Mouse (Mus musculus) T-helper 2 cell (primary cell): ENCODE data around the gene Zfp385b.
"Not testable (repeated sequence)": the region's sequence is repeated elsewhere in the genome, so short reads cannot be mapped to it uniquely, and the experiment has no call there.

ENCODE experiments used
- in situ Hi-C: fragments of 300-600 bp; cut with MboI, MseI; formaldehyde crosslinking; loops from one replicate; pipeline ENCODE4 v1.15.1; 2025; ENCODE audit warnings: high pct_unique_total_duplicates

Gene Zfp385b

DNA sequence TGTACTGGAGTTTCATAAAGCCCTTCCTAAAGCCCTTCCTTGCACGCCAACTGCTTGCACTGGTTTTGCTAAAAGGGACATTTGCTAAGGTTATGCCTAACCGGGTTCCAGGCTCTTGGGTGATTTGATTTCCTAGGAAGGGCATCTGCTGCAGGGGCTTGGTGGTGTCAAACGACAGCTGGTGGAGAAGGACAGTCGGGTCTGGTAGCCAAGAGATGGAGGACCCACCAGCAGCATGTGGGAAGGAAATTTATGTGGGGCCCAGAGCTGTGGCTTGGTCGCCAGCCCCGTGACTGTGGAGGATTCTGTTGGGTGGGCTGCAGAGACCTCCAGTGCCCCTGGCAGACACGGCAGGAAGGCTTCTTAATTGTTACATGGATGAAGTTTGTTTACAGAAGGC lies 348.7 kb downstream of the Zfp385b start:
- in situ Hi-C loops: no loop called here

DNA sequence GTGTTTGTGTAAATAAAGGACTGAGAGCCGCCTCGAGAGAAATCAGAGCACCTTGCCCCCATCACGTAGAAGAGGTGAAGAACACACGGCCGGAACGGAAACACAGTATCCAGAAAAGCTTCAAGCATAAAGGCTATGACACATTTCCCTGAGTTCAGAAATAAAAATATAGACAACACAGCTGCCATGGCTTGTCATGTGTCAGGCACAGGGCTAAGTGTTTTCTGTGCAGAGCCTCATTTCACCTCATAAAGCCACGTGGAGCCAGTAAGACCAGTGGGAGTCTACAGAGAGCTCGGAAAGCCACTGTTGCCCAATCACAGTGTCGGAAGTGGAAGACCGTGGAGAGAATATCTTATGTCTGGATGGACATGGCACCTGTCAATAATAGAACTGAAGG lies 358.0 kb downstream of the Zfp385b start:
- in situ Hi-C loops: no loop called here

DNA sequence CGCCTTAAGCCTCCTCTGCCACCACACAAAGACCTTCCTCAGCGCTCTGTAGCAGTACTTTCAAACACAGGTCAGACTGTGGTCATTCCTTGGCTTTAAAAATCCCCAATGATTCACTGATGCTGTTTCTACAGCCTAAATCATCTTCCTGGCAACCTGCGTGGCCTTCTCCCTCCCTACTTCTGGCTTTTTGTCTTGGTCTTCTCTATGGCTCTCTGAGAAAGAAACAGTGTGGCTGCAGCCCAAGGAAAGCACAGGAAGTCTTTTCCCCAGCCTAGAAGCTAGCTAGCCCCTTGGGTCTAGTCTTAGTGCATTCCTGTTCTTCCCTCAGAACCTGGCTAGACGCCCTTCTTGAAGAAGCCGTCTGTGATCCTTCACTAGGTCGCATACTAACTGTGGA lies 359.4 kb downstream of the Zfp385b start:
- in situ Hi-C loops: no loop called here

DNA sequence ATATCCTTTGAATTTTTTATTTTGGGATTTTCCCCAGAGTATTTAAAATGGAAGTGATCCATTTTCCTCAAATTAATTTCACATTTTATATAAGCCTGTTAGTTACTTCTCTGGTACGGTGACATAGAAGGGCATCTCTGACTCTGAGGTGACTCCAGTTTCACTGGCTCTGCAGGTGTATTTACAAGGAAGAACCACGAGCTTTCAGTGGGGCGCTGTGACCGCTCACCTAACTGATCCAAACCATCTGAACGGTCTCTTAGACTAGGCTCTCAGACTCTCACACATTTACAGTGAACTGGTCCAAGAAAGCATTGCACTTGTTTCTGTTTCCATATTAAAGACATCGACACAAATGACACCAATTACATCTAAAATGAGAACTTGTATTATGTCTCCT lies 361.0 kb downstream of the Zfp385b start:
- in situ Hi-C loops: no loop called here

DNA sequence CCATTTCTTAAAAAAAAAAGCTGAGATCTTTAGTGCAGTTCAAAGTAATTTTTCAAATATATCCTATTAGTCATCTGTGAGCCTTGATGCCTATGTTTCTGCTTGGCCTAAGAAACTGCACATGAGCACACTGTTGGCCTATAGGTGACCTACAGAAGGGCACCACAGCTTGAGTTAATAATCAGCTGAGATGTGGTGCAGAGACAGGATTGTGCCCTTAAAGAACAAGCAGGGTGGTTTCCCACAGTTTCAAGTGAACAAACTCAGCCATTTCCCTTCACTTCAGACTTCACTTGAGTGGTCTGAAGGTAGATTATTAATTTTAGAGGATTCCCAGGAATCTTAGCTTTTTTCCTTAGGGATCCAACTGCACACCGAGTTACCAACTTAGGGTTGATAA lies 362.3 kb downstream of the Zfp385b start:
- in situ Hi-C loops: no loop called here

DNA sequence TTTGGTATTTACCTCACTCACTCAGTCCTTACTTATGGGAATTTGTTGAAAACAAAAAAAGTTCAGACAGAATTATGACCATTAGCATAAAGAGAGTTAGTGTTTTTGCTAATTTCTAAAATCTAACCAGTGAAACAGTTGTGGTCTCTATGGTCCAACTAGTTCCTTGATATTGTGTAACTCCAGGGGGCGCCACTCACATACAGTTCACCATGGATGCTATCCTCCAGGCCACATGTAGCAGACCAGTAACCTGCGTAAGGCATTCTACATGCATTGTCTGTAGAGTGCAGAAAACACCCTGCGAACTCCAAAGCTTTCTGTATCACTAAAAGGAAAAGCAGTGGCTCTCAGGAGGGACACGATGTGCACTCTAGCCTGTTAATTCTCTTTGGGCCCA lies 362.8 kb downstream of the Zfp385b start:
- in situ Hi-C loops: no loop called here

DNA sequence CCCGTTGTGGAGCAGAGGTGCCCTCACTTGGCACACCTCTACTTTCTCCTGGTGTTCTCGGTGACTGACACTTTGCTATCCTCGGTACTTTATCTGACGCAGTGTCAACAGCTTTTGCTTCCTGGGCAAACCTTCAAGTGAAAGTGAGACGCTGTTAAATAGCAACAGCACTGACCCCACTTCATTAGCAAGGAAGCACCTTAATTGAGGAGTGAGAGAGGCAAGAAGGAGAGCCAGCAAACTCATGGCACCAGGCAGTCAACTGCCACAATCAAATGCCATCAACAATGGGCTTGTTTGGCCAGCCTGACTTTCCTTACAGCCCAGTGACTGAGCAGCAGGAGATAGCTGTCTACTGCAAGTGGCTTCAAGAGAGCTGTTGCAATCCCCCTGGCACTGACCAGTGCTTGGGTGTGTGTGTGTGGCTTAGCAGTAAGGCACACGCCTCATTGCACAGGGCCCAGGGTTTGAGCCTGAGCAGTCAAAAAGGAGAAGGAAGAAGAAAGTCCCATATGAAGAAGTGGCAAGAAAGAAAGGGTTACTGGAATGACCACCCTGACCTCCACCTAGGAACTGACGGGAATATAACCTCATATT lies 365.0 kb downstream of the Zfp385b start:
- in situ Hi-C loops: no loop called here

DNA sequence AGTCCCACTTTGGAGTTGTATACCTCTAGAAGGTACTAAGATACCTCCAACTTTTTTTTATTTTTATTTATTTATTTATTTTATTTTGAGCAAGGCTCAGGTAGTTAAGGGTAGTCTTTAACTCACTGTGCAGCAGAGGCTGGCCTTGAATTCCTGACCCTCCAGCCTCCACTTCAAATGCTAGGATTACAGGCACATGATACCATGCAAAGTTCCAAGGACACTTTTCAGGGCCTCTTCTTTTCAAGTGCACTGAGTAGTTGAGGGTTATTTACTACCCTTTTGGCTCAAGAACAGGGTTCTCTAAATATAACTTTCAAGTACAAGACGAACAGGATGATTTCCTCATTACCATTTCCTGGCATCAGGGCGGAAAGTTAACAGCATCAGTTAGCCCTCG lies 365.7 kb downstream of the Zfp385b start:
- in situ Hi-C loops: no loop called here

DNA sequence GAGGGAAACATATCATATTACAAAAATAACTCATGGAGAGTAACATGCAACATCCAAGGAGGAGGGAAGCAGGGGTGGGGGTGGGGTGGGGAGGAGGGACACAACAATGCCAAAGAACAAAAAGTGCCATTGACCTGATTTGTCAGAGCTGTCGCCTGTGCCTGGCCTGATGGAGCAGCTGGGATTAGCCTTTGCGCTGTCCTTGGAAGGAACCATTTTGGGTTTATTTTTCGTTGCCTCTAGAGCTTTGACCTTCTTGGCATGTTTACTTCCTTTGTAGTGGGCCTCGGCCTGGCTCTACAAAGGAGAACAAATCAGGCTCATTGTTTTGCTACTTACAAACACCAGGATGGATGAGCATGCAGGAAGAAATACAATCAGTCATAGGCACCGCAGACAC lies 369.4 kb downstream of the Zfp385b start:
- in situ Hi-C loops: not testable (repeated sequence)

DNA sequence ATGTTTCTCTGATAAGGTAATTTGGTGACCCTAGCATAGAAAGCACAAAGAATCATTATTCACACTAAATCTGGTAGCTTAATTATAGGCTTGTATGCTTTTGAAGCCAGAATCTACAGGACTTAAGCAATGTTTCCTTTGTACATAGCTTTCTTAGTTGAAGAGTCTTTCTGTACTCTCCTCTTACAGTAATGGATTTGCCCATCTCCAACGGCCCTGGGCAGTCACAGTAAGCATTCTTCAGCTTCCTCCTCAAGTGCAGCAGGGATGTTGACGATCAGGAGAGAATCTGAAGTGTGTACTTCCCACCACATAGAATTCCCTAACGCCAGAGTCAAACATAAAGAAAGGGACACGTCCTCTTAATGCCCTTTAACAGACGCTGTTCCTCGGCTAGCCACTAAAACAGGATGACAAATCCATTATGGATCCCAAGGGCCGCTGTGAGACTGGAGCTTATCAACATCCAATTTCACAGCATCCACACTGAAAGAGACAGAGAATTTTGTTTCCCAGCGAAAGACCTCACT lies 370.4 kb downstream of the Zfp385b start:
- in situ Hi-C loops: no loop called here

DNA sequence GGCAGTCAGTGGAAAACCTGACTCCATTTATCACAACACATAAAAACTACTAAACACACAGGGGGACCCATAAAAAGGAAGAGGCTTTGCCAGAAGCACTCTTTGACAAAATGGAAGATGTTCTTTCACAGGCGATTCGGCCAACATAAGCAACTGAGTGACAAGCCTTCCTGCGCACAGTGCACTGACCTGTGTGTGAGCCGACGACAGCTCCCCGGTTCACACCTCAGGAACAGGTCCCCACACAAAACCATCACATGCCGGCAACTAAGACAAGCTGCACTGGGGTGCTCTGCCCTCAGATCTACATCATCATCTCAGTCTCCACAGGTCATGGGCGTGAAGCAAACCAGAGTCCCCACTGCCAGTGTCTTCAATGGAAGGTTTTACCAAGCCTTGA lies 375.2 kb downstream of the Zfp385b start:
- in situ Hi-C loops: no loop called here

DNA sequence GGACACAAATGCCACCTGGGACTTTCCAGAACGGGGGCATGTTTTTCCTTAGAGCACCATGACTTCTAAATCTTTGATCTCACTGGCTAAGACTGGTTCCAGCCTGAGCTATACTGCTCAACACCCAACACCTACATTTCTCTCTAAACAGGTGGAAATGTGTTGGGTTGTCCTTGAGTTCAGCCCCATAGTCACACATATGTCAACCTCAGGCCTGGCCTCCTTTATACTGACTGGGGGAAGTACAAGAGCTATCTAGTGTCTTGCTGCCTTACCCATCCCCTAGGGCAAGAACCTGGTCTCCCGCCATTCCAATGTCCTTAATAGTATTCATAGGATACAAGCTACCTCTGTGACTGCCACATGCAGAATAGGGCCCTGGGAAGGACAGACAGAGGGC lies 378.8 kb downstream of the Zfp385b start:
- in situ Hi-C loops: no loop called here

DNA sequence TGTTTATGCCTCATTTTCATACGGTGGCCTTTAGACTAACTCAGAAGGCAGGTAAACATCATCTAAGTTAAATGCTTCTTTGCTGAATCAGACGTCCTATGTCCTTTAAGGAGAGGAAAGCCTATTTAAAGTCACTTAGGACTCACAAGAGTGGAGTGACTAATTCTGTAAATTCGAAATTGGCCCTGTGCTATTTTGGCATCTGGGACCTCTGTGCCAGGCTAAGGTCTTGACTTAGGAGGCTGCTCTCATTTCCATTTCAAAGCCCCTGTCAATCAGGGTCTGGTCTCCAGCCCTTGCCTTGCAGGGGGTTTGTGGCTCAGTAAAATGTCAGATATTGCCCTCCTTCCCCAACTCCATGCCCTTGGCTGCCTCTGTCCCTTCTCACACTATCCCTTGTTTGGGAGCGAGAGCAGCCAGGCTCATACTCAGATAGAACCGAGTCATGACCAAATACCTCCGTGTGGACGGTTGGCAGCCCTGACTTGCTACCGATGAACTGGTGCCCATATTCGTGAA lies 383.1 kb downstream of the Zfp385b start:
- in situ Hi-C loops: no loop called here

DNA sequence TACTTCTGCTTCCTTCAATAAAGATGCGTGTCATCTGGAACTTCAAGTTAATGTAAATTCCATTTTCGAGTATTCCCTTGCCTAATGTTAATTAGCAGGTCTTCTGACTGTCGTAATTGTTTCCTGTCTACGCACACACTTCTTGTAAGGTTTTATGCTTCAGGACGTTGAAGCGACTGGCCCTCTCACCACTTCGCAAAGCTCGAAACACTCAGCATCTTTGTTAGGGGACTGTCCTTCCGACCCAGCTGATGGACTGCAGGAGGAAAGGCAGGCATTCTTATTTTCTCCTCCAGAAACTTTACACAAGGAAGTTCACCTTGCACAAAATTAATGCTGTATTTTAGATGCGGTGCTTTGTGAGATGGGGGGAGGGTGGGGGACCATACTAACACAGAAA lies 400.0 kb downstream of the Zfp385b start:
- in situ Hi-C loops: no loop called here

DNA sequence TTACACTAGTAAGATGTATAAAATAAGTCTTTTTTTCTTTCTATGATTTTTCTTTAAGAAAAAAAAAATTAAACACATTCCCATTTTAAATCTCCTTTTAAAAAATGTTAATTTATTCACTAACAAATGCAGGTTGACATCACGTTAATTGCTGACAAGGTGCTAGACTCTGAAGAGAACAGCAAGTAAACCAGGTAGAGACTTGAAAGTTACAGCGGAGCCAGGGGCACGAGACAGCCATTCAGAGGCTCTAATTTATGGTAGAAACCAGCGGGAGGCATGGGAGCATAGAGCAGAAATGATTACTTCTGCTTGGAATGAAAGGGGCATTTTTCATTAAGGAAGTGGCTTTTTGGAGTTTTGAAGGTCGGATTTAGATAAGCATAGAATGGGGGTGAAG lies 401.4 kb downstream of the Zfp385b start:
- in situ Hi-C loops: no loop called here

DNA sequence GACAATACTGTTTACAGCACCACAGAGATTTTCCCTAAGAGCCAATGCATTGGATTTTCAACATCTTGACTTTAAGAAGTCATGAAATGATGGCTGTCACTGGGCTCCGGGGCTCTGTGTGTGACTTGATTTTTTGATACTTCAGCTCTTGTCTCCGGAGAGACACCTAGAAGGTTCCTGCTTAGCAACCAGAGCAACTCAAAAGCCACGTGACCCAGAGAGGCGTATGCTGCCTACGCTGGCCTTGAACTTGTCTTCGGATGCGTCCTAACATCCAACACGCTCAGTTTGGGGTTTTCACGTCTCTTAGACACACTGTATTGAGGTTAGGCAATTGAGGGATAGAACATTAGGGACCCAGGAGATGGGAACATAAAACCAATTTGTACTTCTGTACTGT lies 407.3 kb downstream of the Zfp385b start:
- in situ Hi-C loops: no loop called here

DNA sequence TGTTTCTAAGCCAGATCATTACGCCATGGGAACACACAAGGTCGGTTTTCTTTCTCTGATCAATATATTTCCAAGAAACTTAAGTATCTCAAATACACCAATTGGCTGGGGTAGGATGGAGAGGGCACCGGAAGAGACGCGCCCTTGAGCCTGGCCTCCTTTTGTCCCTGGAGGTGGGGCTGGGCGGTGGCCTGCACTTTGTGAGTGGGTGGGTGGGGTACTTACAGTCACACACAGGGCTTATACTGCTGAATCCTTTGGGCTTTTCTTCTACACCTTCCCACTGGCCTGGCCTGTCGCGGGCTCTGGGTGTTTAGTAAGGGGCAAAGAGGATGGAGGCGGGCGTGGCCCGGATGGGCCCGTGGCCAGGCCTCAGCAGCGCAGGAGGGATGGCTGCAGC lies 407.8 kb downstream of the Zfp385b start:
- in situ Hi-C loops: no loop called here

DNA sequence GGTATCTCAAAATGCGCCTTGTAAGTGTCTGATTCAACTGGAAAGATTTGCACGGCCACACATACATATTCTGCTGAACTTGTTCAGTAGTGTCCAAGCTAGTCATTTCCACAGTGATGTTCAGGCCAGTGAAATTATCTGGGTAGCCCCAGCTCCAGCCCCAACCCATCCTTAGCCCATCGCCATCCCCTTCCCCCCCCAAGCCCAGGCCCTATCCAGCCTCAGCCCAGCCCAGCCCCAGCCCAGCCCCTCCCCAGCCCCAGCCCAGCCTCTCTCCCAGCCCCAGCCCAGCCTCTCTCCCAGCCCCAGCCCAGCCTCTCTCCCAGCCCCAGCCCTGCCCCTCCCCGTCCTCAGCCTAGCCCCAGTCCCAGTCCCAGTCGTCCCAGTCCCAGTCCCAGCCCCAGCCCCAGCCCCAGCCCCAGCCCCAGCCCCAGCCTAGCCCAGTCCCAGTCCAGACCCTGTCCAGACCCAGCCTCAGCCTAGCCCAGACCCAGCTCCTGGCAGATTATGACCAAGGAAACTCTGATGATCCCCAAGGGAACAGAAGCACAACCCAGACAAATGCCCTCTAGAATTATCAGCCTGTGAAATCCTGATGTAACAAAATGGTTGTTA lies 409.8 kb downstream of the Zfp385b start:
- in situ Hi-C loops: no loop called here

DNA sequence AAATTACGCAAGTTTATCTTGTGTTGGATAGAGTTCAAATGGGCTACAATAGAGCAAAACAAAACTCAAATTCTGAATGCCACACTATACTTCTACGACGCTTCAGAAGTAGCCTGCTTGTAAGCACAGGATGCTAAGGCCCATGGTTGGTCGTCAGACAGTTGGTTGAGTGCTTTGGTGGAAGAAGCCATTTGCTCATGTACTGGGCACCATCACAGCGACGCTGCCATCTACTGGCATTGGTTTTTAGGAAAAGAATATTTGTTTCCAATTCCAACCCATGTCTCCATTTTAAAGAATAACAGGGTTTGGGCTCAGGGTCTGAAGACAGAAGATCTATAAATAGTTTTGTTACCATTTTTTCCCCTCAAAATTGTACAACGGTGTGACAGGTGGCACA lies 410.5 kb downstream of the Zfp385b start:
- in situ Hi-C loops: no loop called here

DNA sequence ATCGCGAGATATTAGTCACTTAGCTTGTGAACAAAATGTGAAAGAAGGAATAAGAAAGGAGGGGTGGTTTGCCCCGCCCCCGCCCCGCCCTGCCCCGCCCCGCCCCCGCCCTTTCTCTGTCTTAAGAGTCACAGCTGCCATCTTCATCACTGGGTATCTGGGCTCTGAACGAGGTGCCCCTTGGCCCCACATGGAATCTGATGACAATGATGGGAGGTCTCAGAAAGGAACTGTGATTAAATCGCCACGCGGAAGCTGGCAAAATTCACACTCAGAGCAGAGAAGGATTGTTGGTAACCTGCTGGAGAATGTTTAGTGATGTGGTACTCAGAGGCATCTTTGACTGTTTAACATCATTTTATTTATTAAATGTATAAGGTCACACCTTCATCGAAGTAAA lies 417.1 kb downstream of the Zfp385b start:
- in situ Hi-C loops: no loop called here

DNA sequence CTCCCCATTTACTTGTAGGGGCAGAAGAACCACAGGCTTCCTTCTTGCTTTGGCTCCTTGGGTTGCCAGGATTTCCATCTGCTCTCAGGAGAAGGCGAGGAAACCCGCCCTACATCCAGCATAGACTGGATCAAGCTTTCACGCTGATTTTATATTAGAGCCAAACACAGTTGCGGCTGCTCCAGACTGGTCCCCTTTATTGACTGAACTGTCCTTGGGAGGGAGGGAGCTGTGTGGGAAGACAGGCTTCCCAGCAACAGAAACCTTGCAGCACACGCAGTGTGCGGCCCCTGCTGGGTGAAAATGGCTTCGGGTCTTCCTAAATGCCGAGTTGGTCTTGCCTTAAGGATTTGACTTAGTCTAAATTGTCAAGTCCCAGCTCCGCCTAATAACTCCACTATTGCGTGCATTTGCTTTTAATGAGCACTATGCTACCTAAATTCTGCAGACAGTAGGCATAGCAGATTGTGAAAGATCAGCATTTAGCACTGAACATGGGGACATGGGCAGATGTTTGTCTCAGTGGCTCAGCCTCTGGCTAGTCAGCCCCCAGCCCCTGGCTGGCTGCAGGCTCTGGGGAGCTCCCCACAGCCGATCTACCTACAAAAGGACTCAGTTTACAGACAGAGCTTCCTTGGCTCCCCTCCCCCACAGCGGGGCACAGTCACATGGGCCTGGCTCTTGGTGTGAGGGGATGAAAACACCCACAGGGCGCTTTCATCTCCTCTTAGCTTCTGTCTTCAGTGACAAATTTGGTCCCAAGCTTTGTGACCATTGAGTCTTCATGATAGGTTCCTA lies 417.8 kb downstream of the Zfp385b start:
- in situ Hi-C loops: no loop called here

DNA sequence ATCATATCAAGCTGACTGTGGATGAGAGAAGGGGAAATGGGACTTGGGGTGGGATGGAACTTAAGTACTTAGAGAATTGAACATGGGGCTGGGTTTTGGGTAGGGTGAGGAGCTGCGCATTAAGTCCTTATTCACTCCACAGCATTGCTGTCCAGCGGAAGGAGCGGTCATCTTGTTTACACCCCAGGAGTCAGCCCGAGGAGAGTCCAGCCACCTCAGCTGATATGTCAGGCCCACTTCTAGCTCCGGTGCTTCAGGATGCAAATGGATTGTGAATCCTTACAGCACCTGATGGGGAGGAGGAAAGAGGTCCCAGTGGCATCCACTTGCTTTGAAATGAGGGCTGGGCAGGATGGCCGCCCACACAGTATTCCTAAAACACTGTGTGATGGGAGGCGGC lies 425.6 kb downstream of the Zfp385b start:
- in situ Hi-C loops: no loop called here

DNA sequence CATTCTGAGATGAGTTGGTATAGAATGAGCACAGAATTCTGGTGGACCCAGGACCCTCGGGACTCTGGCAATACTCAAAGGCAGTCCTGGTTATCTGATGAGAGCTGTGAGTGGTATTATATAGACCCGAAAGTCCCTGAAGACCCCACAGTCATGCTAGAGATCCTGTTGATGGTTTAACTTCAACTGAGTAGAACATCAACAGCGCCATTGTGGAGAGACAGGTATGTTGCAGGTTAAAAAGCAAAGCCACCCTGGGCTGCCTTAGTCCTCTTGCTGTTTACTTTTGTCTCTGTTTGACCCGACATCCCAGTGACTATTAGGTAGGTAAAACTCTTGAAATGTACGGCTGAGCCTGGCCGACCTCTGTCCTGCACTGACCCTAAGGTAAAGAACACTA lies 431.3 kb downstream of the Zfp385b start:
- in situ Hi-C loops: loop anchor here (5.0 kb wide), 1 partner anchor 324 kb away; no protein-coding TSS in a partner anchor
